Mouse (Mus musculus): ENCODE data around the gene Spic.

Gene Spic

DNA sequence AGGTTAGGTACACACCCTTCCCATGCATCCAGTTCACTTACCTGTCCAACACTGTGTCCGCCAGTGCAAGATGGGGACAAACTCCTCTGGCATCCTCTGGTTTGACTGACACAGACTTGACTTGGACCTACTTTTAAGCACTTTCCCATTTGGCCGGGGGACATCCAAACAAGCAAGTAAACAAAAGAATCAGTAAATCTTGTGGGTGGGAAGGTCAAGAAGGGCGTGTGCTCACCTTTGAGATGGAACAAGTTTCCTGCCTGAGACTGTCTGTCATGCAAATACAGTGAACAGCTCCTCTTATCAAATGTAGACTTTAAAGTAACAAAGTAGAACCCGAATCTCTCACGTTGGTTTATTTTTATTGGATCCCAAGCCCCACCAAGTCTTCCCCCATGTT is at the start of gene Spic:
Gene Spic, minus strand, starts transcription at position 91 of the 400 bp plus-strand sequence.
- no peak for DNase-seq

DNA sequence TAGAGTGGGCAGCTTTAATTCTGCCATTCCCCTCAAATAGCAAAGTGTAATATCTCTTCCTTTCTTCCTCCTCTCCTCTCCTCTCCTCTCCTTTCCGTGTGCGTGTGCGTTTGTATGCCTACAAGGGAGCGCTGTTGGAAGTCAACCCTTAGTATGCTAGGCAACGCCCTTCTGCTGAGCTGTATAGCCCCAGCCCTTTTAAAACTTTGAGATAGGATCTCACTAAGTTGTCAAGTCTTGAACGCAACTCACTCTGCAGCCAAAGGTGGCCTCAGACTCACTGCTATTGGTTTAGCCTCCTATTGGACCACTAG is 47.5 kb upstream of the Spic start:
- DNase-seq: no peak

DNA sequence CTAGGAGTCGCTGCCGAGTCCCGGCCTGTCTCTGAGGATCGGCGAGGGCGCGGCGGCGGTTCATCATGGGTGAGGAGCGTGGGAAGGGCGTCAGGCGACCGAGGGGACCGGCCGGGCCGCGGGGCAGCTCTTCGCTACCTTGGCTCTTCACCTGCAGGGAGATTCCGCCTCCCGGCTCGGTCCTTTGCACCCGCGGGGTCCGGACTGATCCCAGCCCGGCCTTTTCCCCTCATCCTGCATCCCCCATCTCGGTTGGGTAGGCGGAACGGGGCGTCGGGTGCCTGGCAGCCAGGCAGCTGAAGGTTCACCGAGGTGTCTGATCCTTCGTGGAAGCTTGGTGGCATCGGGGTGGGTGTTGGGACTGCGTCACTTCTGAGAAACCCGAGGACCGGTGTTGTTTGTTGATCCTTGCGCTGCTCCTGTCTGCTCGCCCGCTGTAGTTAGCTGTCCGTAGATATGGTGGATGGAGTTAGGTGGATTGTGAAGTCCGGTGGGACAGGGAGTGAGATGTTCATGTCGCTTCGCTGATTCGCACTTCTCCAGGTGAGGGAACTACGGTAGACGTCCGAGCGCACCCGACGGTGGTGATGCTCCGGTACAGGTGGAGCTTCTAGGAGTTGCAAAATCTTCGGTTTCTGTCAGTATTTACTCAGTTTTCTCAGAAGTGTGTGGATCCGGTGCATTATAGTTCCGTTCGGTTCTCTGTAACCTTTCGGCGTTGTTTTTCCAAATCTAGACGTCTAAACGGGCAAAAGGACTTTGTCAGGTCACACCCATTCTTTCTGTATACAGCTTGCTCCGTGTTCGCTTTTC is 46.9 kb upstream of the Spic start:
- no peak for DNase-seq

DNA sequence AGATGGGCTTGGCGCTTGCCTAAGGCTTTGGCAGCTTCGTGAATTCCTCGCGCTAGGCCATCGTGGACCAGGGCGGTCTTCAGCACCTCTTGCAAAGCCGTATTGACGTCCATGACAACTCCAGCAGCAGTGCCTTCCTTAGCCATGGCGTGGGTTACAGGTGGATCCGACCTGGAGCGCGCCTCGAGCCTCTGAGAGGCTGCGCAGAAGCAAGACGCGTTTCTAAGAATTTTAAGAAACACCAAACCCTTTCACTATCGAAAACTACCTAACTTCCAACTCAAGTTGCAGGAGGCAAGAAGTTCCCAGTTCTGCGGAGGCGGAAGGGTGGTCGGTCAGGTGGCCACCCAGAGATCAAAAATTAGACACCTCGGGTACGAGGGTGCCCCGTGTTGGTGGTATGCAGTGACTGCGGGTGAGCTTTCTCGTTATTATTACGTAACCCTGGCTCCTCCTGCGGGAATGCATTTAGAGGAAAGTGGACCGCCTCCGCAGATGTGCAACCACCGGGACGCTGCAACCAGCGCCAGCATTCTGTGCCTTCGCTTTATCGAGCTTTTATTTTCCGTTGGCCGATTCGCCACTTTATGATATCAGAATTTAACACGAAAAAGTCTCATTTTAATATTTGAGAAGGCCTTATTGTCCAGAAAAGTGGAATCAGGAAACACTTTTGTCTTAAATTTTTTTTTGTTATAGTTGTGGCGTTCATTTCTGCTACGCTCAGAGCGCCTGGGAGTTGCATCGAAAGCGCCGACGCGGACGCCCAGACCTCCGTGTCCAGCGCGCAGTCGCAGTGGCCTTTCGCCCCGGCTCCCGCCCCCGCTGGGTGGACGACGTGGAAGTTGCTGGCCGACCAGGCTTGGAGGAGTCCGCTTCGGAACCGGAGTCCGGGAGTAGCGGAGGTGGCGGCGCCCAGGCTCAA is 46.0 kb upstream of the Spic start, which contains the start of gene Arl1:
Gene Arl1, plus strand, starts transcription at position 288 of the 925 bp plus-strand sequence.
- peak; percentile 95 for DNase-seq

DNA sequence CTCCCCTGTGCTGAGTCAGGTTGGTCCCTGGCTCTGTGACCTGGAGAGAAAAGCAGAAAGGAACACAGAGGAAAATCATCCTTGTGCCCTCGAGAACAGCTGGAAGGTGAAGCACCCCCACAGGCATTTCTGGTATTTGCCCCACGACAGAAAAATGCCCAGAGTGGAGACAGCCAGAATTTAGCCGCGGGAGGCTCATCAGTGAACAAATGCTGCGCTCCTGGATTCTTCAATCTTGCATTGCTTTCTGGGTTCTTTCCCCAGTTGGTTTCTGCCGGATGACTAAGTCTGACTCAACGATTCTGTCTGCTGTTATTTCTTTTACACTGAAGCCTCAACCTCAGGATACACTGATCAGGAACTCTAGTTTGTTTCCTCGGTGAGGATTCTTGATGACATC is 43.4 kb upstream of the Spic start:
- no peak for DNase-seq

DNA sequence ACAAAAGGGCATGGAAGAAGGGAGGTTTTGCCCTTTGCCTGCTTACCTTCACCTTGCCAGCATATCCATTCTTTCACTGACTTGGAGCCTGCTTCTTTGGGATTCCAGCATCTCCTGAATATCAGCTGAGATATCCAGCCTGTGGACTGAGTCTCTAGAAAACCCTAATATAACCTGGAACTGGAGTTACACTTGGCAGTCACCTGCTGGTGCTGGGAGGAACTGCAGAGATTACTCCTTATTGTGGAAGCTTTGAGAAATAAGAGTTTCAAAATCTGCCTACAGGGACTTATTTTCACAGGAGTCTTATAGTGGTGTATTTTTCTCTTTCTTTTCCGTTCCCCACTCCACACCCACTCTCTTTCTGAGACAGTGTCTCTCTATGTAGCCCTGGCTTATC is 42.3 kb upstream of the Spic start:
- DNase-seq: peak; percentile 68

DNA sequence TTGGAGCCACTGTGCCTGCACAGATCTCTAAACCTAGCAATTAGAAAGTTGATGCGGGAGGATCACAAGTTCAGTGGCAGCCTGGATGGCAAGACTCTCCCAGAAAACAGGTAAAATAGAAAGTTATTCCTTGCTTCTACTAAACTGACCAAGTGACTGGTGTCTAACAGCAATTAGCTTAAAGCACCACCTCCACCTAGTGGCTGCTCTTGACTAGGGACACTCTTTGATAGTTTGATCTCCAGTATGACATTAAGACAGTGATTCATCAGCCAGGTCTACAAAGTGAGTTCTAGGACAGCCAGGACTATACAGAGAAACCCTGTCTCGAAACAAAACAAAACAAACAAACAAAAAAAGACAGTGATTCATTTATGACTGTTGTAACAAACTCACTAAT is 40.5 kb upstream of the Spic start:
- DNase-seq: peak; percentile 61

DNA sequence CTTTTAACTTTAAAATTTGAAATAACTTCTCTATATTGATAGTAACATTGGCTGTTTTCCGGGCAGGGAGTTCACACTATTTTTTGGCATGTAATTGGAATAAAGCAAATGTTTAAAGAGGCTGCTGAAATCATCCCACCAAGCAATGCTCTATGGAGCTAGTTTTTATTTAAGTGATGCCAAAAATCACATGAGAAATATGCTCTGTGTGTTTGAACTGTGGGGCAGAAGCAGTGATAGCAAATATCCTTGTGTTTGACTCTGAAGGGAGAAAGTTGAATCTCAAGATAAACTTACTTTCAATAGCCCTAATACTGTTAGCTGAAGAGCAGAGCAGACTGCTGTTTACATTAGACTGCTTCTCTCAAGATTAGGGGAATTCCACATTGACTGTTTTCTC is 34.8 kb upstream of the Spic start:
- DNase-seq: no peak

DNA sequence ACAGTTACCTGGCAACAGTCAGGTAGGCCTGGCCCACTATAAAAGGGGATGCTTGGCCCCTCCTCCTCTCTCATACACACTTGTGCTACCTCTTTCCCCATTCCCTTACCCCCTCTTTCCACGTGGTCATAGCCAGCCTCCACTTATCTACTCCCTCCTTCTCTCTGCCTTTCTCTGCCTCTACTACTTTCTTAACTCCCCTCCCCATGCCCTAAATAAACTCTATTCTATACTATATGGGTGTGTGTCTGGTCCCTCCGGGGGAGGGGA is 32.9 kb upstream of the Spic start:
- DNase-seq: no peak

DNA sequence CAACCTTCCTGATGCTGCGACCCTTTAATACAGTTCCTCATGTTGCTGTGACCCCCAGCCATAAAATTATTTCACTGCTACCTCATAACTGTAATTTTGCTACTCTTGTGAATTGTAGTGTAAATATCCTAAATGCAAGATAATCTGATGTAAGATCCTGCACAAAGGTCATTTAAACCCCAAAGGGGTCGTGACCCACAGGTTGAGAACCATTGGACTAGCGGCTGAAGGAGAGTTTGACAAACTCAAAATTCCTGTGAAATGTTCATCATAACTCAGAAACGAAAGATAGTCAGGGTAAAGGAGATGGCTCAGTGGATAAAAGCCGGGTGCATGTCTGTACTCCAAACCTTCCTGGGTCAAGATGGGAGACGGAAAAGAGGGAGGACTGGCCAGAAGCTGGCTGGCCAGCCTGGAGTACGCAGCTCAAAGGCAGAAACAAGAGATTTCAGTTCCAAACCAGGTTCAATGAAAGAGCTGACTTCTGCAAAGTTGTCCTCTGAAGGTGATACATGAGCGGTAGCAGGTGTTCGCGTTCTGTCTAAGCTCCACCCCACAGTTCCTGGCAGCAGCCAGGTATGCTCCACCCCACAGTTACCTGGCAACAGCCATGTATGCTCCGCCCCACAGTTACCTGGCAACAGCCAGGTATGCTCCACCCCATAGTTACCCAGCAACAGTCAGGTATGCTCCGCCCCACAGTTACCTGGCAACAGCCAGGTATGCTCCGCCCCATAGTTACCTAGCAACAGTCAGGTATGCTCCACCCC is 32.4 kb upstream of the Spic start:
- DNase-seq: no peak

DNA sequence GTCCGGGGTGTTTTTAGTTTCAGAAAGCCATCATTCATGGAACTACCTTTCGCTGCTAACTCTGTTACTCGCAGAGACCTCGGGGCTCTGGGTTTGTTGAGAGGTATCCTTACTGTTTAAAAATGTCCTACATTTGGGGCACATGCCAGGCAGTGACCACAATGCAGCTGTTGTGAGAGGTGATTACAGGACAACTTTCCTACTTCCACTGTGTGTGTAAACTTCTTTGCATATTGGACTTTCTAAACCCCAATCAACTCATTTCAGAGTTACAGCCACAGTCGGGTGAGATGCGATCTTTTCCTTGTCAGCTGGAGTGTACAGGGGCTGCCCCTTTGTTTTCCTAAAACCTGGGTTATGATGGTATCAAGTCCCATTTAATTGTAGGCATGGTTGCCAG is 30.8 kb upstream of the Spic start:
- DNase-seq: no peak

DNA sequence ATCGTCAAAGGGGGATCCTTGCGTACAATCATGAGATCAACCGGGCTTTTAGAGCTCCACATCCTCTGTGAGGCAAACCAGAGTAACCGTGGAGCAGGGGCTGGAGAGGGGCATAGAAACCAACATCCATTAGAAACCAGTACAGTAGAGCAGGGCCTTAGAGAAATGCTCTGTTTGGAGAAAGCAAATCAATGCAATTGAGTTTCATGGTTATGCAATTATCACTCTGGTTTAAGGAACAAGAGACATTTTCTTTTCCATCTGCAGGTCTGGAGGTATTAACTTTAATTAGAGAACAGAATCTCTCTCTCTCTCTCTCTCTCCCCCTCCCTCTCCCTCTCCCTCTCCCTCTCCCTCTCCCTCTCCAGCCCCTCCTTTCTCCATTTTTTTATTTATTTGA is 29.9 kb upstream of the Spic start:
- no peak for DNase-seq

DNA sequence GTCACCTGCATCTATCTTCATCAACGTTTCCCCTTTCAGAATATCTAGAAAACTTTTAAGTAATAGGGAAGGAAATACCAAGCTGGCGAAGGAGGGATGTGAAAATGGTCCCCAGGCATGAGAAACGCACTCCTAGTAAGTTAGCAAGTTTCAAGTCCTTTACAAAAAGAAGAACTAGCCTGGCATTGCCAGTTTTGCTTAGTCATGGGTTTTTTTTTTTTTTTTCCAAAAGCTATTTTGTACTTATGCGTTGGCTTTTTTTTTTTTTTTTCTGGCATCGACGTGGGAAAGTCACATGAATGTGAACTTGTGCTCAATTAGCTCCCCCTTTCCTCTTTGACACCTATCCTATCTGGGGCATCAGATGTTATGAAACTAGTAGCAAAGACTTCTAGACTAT is 27.5 kb upstream of the Spic start:
- DNase-seq: peak; percentile 20

DNA sequence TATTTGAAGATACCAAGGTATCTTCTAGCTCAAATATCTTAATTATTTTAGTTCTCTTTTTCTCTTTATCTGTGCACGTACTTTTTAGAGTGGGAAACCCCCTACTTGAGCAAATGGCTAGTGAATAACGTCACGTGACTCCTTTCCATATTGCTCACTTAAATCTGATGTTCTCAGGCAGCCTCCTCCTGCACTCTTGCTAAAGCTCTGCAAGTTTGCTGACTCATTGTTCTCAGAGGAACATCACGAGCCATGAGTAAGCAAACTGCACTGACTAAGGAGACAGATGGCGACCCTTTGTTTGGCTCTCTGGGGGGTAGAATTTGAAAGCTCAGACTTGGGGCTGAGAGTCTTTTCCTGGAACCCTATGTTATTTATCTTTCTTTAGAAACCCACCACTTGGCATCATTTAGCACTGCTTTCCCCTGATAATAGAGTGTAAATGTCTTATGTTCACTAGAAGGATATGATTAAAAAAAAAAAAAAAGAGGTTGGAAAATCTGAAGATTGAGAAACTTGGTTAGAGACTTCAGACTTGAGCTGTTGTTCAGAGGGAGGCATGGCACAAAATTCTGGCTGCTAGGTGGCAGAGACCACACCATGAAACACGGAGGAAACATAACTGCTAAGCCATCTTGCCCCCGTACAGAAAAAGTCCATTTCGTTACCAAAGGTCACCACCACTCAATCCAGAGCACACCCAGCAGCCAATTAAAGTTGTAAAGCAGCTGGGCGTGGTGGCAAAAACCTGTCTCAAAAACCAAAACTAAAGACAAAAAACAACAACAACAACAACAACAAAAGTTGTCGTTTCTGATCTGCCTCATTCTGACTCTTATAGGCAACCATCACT is 24.1 kb upstream of the Spic start:
- DNase-seq: no peak

DNA sequence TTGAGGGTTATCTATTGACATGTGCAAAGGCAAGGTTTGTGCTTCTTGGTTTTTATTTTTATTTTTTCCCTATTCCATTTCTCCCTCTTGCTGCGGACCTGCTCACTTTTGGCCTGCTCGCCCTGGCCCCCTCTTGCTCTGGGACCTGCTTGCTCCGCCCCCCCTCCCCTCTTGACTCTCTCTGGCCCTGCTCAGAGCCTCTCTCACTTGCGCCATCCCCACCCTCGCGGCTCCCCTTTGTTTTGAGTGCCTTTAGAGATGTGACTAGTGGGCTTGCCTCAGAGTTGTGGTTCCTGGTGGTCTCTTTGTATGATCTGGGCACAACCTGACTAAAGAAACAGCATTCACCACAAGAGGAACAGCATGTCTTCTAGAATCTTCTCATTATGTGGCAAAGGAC is 16.1 kb upstream of the Spic start:
- DNase-seq: no peak

DNA sequence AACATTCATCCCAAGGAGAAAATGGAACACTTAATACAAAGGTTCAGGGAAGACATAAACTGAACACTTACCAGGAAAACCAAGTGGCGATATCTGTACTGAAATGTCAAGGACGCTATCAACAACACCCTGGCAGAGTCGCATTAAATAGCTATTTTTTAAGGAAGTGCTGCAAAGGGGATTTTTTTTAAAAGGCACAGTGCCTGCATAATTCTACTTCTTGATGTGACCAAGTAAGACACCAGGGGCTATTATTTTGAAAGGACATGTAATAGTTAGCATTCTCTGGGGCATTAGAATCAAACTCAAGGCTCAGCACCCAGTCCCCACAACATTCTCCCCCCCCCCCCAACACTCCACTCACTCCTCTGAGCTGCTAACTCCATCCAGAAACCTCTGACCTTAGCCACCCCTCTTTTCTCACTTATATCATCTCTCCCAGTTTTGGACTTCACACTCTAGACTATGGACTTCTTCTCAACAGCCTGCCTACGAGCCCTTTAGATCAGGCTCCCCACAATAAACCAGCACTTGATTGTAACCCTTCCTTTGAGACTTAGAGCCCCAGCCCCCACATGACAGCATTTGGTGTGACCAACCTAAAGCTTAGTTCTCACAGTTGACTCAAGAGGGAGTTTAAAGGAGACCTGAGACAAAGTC is 1.8 kb downstream of the Spic start:
- peak; percentile 5 for DNase-seq

DNA sequence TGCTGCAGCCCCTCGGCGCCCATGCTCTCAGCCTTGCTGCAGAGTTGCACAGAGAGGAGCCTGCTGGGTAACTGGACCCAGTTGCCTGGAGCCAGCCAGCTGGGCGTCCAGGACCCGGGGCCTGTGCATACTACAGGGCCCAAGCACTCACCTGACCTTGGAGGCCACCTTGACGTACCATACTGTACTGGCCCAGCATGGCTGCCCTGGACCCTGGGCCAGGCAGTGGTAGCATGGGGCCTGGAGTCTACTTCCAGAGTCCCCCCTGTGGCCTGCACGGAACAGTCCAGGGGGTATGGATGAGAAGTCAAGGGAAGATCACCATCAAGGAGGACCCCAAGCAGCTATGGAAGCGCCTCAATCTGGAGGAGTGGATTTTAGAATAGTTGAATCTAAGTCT is 12.0 kb downstream of the Spic start:
- DNase-seq: no peak

DNA sequence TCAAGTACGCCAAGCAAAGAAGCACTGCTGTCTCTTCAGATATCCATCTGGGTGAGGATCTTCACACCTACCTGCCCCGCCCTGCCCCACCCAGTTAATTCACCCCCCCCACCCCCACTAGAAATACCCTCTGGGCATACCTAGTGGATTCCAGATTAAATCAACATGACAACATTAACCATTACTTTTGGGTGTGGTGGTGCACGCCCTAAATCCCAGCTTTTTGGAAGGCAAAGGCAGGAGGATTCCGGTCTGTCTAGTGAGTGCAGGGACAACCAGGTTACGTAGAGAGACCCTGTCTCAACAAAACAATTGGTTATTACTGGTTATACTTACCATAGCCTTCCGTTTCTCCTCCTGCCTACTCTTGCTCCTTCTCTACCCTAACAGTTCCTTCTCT is 12.7 kb downstream of the Spic start:
- DNase-seq: no peak

DNA sequence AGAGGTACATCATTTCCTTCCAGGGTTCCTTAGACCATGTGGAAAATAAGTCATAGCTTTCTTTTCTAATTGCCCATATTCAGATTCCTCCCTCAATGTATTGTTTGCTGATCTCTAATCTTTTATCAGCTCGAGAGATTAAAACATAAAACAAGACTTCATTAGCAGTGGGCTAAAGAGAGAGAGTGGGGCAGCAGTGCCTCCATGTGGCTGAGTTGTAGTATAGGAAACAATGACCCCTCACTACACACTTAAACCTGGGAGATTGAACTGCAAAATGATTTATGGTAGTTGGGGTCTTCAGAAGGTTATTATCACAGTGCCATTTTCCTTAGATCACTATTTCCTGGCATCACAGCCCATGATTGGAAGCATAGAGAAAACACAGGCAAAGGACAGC is 15.1 kb downstream of the Spic start:
- peak; percentile 20 for DNase-seq

DNA sequence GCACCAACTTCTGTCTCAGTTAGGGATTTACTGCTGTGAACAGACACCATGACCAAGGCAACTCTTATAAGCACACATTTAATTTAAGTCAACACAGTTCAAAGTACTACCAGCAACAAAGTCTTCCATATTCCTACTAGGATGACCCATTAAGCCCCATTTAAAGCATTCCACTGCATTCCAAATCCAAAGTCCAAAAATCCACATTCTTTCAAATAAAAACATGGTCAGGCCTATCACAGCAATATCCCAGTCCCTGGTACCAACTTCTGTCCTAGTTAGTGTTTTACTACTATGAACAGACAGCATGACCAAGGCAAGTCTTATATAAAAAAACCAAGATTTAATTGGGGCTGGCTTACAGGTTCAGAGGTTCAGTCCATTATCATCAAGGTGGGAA is 21.0 kb downstream of the Spic start:
- DNase-seq: peak; percentile 85

DNA sequence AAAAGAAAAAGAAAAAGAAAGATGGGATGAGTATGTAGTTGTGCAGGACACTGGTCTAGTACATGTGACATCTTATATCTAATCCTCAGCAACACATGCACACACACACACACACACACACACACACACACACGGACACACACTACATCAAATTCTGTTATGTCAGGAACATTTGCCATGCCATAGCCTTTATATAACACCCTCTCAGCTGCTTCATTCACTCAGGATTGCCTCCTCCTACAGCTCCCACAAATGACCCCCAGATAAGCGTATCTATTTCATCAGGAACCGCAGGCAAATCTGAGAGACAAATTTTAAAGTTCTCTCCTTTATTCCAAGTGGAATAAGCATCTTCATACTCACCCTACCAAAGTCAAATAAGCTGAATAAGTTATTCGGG is 25.9 kb downstream of the Spic start:
- no peak for DNase-seq

DNA sequence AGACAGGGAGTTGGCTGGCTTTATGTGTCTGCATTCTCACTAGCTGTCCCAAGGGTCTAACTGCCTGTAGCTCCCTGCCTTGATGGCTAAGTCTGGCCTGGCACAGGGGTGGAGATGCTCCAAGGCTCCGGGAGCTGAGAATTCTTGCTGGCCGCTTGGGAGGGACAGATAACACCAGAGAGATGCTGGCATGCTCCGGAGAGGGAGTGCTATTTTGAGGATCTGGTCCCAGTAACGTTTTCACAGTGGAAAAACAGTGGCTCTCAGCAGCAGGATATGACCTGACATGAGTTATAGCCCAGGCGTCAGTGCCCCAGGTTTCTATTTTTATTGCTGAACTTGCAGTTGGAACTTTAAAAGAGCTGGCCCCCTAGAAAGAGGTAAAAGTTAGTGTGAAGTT is 39.4 kb downstream of the Spic start:
- no peak for DNase-seq

All from kidney, adult 9 months (tissue).